Mouse (Mus musculus): ENCODE data around the gene Ano6. TPM values are rescaled to one million over a fixed set of nuclear protein-coding genes. Genes with fewer than 3 reads are reported as not detected.
A peak's percentile ranks its signal among the peaks of the same experiment; 100 is the strongest.

Gene Ano6
- polyA plus RNA-seq, 1 experiment from 2014 or later = 16.2 TPM

GRCm38 (mm10) chr15:95929087-95929486 is 138.4 kb downstream of the Ano6 start:
- H3K4me2 ChIP-seq (replicated peaks; ENCODE audit: low read depth) = no peak overlapping the region
- no peaks in the 10 kb centered on the region for H3K9me3 ChIP-seq (ENCODE audit: control insufficient read depth, low read length)
- H3K36me3 ChIP-seq (ENCODE audit: control insufficient read depth, insufficient read depth, low read length) = no peaks in the 10 kb centered on the region; the same call in 1 of the 2 replicates
- TF ChIP-seq CTCF (IDR thresholded peaks at IDR 0.05; ENCODE audit: low read depth) = no peak
- TF ChIP-seq EP300 (optimal IDR thresholded peaks at IDR 0.05) = no peak
- 87% methylated on average over 6 of the region's 6 CpGs for WGBS
- H3K27ac ChIP-seq (replicated peaks) = no peak overlapping the region
- ATAC-seq (ENCODE audit: low FRiP score, low TSS enrichment) (no peak), DNase-seq (ENCODE audit: low spot score) (no peak)
- no peaks in the 10 kb centered on the region for H3K4me1 ChIP-seq (replicated peaks; ENCODE audit: control insufficient read depth, insufficient read depth)
- H3K9ac ChIP-seq (ENCODE audit: low read length) = no peak overlapping the region
- no peaks in the 10 kb centered on the region for H3K27me3 ChIP-seq (ENCODE audit: control insufficient read depth, insufficient read depth, low read length)
- no peak overlapping the region for H3K4me3 ChIP-seq (ENCODE audit: low read depth, low read length)

- WGBS = 38% methylated on average over 16 of the region's 16 CpGs
- TF ChIP-seq CTCF (IDR thresholded peaks at IDR 0.05; ENCODE audit: low read depth) (no peak), EP300 (optimal IDR thresholded peaks at IDR 0.05) (no peak)
- ATAC-seq (ENCODE audit: low FRiP score, low TSS enrichment) = no peak
- no peaks in the 10 kb centered on the region for H3K9me3 ChIP-seq (ENCODE audit: control insufficient read depth, low read length)
- no peak overlapping the region for H3K4me2 ChIP-seq (replicated peaks; ENCODE audit: low read depth)
- H3K4me3 ChIP-seq (ENCODE audit: low read depth, low read length) = no peak overlapping the region
- H3K4me1 ChIP-seq (replicated peaks; ENCODE audit: control insufficient read depth, insufficient read depth) = no peaks in the 10 kb centered on the region
- DNase-seq (ENCODE audit: low spot score) = no peak
- no peak overlapping the region for H3K27ac ChIP-seq (replicated peaks)
- no peak overlapping the region for H3K9ac ChIP-seq (ENCODE audit: low read length)
- H3K27me3 ChIP-seq (ENCODE audit: control insufficient read depth, insufficient read depth, low read length) = no peaks in the 10 kb centered on the region
- no peaks in the 10 kb centered on the region; the same call in 1 of the 2 replicates for H3K36me3 ChIP-seq (ENCODE audit: control insufficient read depth, insufficient read depth, low read length)
These were observed 140.6 kb downstream of the Ano6 start for GRCm38 (mm10) chr15:95931013-95931775.

- TF ChIP-seq EP300 (optimal IDR thresholded peaks at IDR 0.05) = no peak
- no peak for TF ChIP-seq CTCF (IDR thresholded peaks at IDR 0.05; ENCODE audit: low read depth)
- WGBS = 73% methylated on average over 5 of the region's 5 CpGs
- ATAC-seq (ENCODE audit: low FRiP score, low TSS enrichment) (peak; percentile 57), DNase-seq (ENCODE audit: low spot score) (peak; percentile 27)
- Histone ChIP-seq H3K4me1 (replicated peaks; ENCODE audit: control insufficient read depth, insufficient read depth) (no peaks in the 10 kb centered on the region), H3K27ac (replicated peaks) (no peak overlapping the region), H3K27me3 (ENCODE audit: control insufficient read depth, insufficient read depth, low read length) (no peaks in the 10 kb centered on the region), H3K4me3 (ENCODE audit: low read depth, low read length) (no peak overlapping the region), H3K4me2 (replicated peaks; ENCODE audit: low read depth) (no peak overlapping the region), H3K9me3 (ENCODE audit: control insufficient read depth, low read length) (no peaks in the 10 kb centered on the region), H3K9ac (ENCODE audit: low read length) (no peak overlapping the region), H3K36me3 (ENCODE audit: control insufficient read depth, insufficient read depth, low read length) (no peaks in the 10 kb centered on the region; the same call in 1 of the 2 replicates)
These were observed 141.7 kb downstream of the Ano6 start for GRCm38 (mm10) chr15:95932358-95932757.

GRCm38 (mm10) chr15:95935141-95935540 is 144.5 kb downstream of the Ano6 start:
- WGBS = 81% methylated on average over 11 of the region's 11 CpGs
- no peaks in the 10 kb centered on the region for H3K4me1 ChIP-seq (replicated peaks; ENCODE audit: control insufficient read depth, insufficient read depth)
- H3K27ac ChIP-seq (replicated peaks) = no peak overlapping the region
- ATAC-seq (ENCODE audit: low FRiP score, low TSS enrichment) (no peak), DNase-seq (ENCODE audit: low spot score) (no peak)
- TF ChIP-seq EP300 (optimal IDR thresholded peaks at IDR 0.05) (no peak), CTCF (IDR thresholded peaks at IDR 0.05; ENCODE audit: low read depth) (no peak)
- H3K36me3 ChIP-seq (ENCODE audit: control insufficient read depth, insufficient read depth, low read length) = peaks cover 3% of the 10 kb centered on the region; the same call in 1 of the 2 replicates
- no peak overlapping the region for H3K4me3 ChIP-seq (ENCODE audit: low read depth, low read length)
- no peak overlapping the region for H3K4me2 ChIP-seq (replicated peaks; ENCODE audit: low read depth)
- H3K9me3 ChIP-seq (ENCODE audit: control insufficient read depth, low read length) = no peaks in the 10 kb centered on the region
- no peak overlapping the region for H3K9ac ChIP-seq (ENCODE audit: low read length)
- no peaks in the 10 kb centered on the region for H3K27me3 ChIP-seq (ENCODE audit: control insufficient read depth, insufficient read depth, low read length)

GRCm38 (mm10) chr15:95943470-95943869 is 152.8 kb downstream of the Ano6 start:
- DNase-seq (ENCODE audit: low spot score) (no peak), ATAC-seq (ENCODE audit: low FRiP score, low TSS enrichment) (no peak)
- H3K36me3 ChIP-seq (ENCODE audit: control insufficient read depth, insufficient read depth, low read length) = 0 out of 2 replicates have a peak, but pooled peaks cover 5% of the 10 kb centered on the region
- 66% methylated on average over 4 of the region's 4 CpGs for WGBS
- TF ChIP-seq EP300 (optimal IDR thresholded peaks at IDR 0.05) = no peak
- TF ChIP-seq CTCF (IDR thresholded peaks at IDR 0.05; ENCODE audit: low read depth) = peak; percentile 69
- no peaks in the 10 kb centered on the region for H3K27me3 ChIP-seq (ENCODE audit: control insufficient read depth, insufficient read depth, low read length)
- H3K9me3 ChIP-seq (ENCODE audit: control insufficient read depth, low read length) = no peaks in the 10 kb centered on the region
- no peak overlapping the region for H3K4me3 ChIP-seq (ENCODE audit: low read depth, low read length)
- no peak overlapping the region for H3K27ac ChIP-seq (replicated peaks)
- H3K4me1 ChIP-seq (replicated peaks; ENCODE audit: control insufficient read depth, insufficient read depth) = no peaks in the 10 kb centered on the region
- H3K9ac ChIP-seq (ENCODE audit: low read length) = no peak overlapping the region
- H3K4me2 ChIP-seq (replicated peaks; ENCODE audit: low read depth) = no peak overlapping the region

GRCm38 (mm10) chr15:95944299-95944698 is 153.7 kb downstream of the Ano6 start:
- Histone ChIP-seq H3K36me3 (ENCODE audit: control insufficient read depth, insufficient read depth, low read length) (0 out of 2 replicates have a peak, but pooled peaks cover 8% of the 10 kb centered on the region), H3K4me3 (ENCODE audit: low read depth, low read length) (no peak overlapping the region), H3K9me3 (ENCODE audit: control insufficient read depth, low read length) (no peaks in the 10 kb centered on the region), H3K4me1 (replicated peaks; ENCODE audit: control insufficient read depth, insufficient read depth) (no peaks in the 10 kb centered on the region), H3K9ac (ENCODE audit: low read length) (no peak overlapping the region), H3K4me2 (replicated peaks; ENCODE audit: low read depth) (no peak overlapping the region), H3K27ac (replicated peaks) (no peak overlapping the region), H3K27me3 (ENCODE audit: control insufficient read depth, insufficient read depth, low read length) (no peaks in the 10 kb centered on the region)
- WGBS = 50% methylated on average over 6 of the region's 6 CpGs
- no peak for ATAC-seq (ENCODE audit: low FRiP score, low TSS enrichment)
- TF ChIP-seq EP300 (optimal IDR thresholded peaks at IDR 0.05) (no peak), CTCF (IDR thresholded peaks at IDR 0.05; ENCODE audit: low read depth) (no peak)
- DNase-seq (ENCODE audit: low spot score) = no peak

All from stomach, postnatal 0 days (tissue).